Mouse (Mus musculus) liver, embryonic 14.5 days (tissue): ENCODE data around the gene Gmds.

ENCODE experiments used
- CTCF ChIP-seq: IDR thresholded peaks from 2 replicates; pipeline ENCODE4 v1.5.1; 2016; ENCODE audit warnings: antibody characterized with exemption, low read depth, control low read depth
- EP300 ChIP-seq: IDR thresholded peaks from 2 replicates; pipeline ENCODE4 v1.6.1; 2016; ENCODE audit warnings: antibody characterized with exemption, low read depth

GRCm38 (mm10) chr13:31819664-31820405 is 518.7 kb downstream of the Gmds start:
- TF ChIP-seq CTCF, result no peak
- TF ChIP-seq EP300, result no peak
